8 mouse cellular contexts compared by ENCODE assay signal in genomic region chr9:74141864-74142263, GRCm38 (mm10). TPM values are rescaled to one million over a fixed set of nuclear protein-coding genes. Genes with fewer than 3 reads are reported as not detected.
A peak's percentile ranks its signal among the peaks of the same experiment; 100 is the strongest.
DNase-seq lines count a peak whose midpoint lies in the region; ATAC-seq and TF ChIP-seq lines count a peak whose summit lies in the region.
"Had no signal": no experiment of that assay in that cellular context is flagged by ENCODE, and none has a peak within 500 bp of the region (broad histone marks: within the 10 kb centered on the region; RNA-seq: fewer than 3 reads in every experiment).

No protein-coding gene starts in this region.

- H3K36me3 ChIP-seq in E14TG2a.4 (ENCODE audit: insufficient read depth, low read length) = no peaks in the 10 kb centered on the region
- H3K36me3 ChIP-seq: limb, embryonic 13.5 days had no signal

- POLR2A ChIA-PET in Patski (lab: Charles Lee) = no interaction called here

- H3K4me3 ChIP-seq in E14TG2a.4 (replicated peaks; ENCODE audit: low read length) = no peak overlapping the region
- H3K4me3 ChIP-seq: limb, embryonic 13.5 days had no signal

- TF ChIP-seq CTCF in E14TG2a.4 (conservative IDR thresholded peaks at IDR 0.05; ENCODE audit: low read length) (peak; percentile 96), Patski (IDR thresholded peaks at IDR 0.05) (peak; percentile 93)

- in situ Hi-C loops in Patski (cut with MboI; ENCODE audit: low pct_unique_long_range_greater_than_20kb) = loop anchor here (10.0 kb wide), 1 partner anchor 733 kb away; no protein-coding TSS in a partner anchor

- no peaks in the 10 kb centered on the region for H3K9me3 ChIP-seq in E14TG2a.4 (ENCODE audit: low read length)
- H3K9me3 ChIP-seq: limb, embryonic 13.5 days had no signal

- no peaks in the 10 kb centered on the region for H3K4me1 ChIP-seq in E14TG2a.4 (replicated peaks; ENCODE audit: low read depth, low read length)
- H3K4me1 ChIP-seq: limb, embryonic 13.5 days had no signal

- no peak for DNase-seq in Patski (ENCODE audit: low read depth, low spot score)
- DNase-seq in cerebellum, postnatal 10 days = peak; percentile 84 to 92
- peak; percentile 53 to 79 for DNase-seq in frontal cortex, postnatal 36 days (ENCODE audit: low spot score in 2 of 2)
- peak; percentile 45 for DNase-seq in layer of hippocampus, adult 9-11 months
- DNase-seq in right cerebral cortex, postnatal 36 days (ENCODE audit: low spot score in 2 of 2) = peak; percentile 43 to 55

- ATAC-seq in Patski = peak; percentile 69
- peak; percentile 74; the same call in 1 of the 2 replicates for ATAC-seq in megakaryocyte-erythroid progenitor cell, adult 5-6 weeks (replicated peaks; ENCODE audit: low FRiP score, low TSS enrichment, poor library complexity, severe bottlenecking)

- CTCF ChIA-PET in Patski (lab: Charles Lee) = no interaction called here

- H3K27me3 ChIP-seq in E14TG2a.4 (ENCODE audit: insufficient read depth, low read length) (no peaks in the 10 kb centered on the region), Patski (peaks cover 13% of the 10 kb centered on the region)
- H3K27me3 ChIP-seq: limb, embryonic 13.5 days had no signal

RNA-seq across cellular contexts. Expression of gene Wdr72, which starts 31.7 kb away (rescaled TPM):
- polyA plus RNA-seq in Patski (2021) = 0.39 TPM
- not detected in 2 replicates for total RNA-seq in megakaryocyte-erythroid progenitor cell, adult 5-6 weeks (2014; fragmentation: Nextera tagmentation)
- not detected in 2 replicates for total RNA-seq in megakaryocyte-erythroid progenitor cell, adult 5-6 weeks (2017)
